Mouse (Mus musculus) neural tube, embryonic 10.5 days (tissue): ENCODE measurements around the gene Kif16b.
A peak's percentile ranks its signal among the peaks of the same experiment; 100 is the strongest.

ENCODE experiments used
- DNase-seq: peaks from one replicate; pipeline ENCODE4 v3.0.0-alpha.2; 2017; ENCODE audit warnings: low spot score; ENCODE audit errors: extremely low spot score

Kif16b gene

GRCm38 (mm10) chr2:142668426-142668825 is 232.9 kb downstream of the Kif16b start:
- DNase-seq: no peak

- DNase-seq: no peak
These were observed 249.7 kb downstream of the Kif16b start for GRCm38 (mm10) chr2:142651591-142651990.

GRCm38 (mm10) chr2:142648023-142648453 is 253.3 kb downstream of the Kif16b start:
- no peak for DNase-seq

GRCm38 (mm10) chr2:142646863-142647262 is 254.5 kb downstream of the Kif16b start:
- DNase-seq: no peak

GRCm38 (mm10) chr2:142641766-142642165 is 259.6 kb downstream of the Kif16b start:
- no peak for DNase-seq

GRCm38 (mm10) chr2:142635606-142636304 is 265.6 kb downstream of the Kif16b start:
- no peak for DNase-seq

GRCm38 (mm10) chr2:142633996-142634559 is 267.3 kb downstream of the Kif16b start:
- no peak for DNase-seq

- DNase-seq: no peak
These were observed 271.6 kb downstream of the Kif16b start for GRCm38 (mm10) chr2:142629523-142630312.

- no peak for DNase-seq
These were observed 275.6 kb downstream of the Kif16b start for GRCm38 (mm10) chr2:142625756-142626155.

GRCm38 (mm10) chr2:142625101-142625500 is 276.2 kb downstream of the Kif16b start:
- DNase-seq: no peak

- DNase-seq: no peak
These were observed 277.1 kb downstream of the Kif16b start for GRCm38 (mm10) chr2:142624254-142624653.

- no peak for DNase-seq
These were observed 280.2 kb downstream of the Kif16b start for GRCm38 (mm10) chr2:142621152-142621551.

- no peak for DNase-seq
These were observed 281.4 kb downstream of the Kif16b start for GRCm38 (mm10) chr2:142619926-142620325.

GRCm38 (mm10) chr2:142614535-142614934 is 286.8 kb downstream of the Kif16b start:
- DNase-seq: no peak

GRCm38 (mm10) chr2:142612359-142612953 is 288.9 kb downstream of the Kif16b start:
- DNase-seq: no peak

GRCm38 (mm10) chr2:142611113-142611512 is 290.2 kb downstream of the Kif16b start:
- no peak for DNase-seq

GRCm38 (mm10) chr2:142610206-142610605 is 291.1 kb downstream of the Kif16b start:
- DNase-seq: no peak

- DNase-seq: peak; percentile 31
These were observed 292.6 kb downstream of the Kif16b start for GRCm38 (mm10) chr2:142608778-142609177.

- no peak for DNase-seq
These were observed 296.6 kb downstream of the Kif16b start for GRCm38 (mm10) chr2:142604762-142605161.

- no peak for DNase-seq
These were observed 298.1 kb downstream of the Kif16b start for GRCm38 (mm10) chr2:142603210-142603609.

GRCm38 (mm10) chr2:142599235-142599634 is 302.1 kb downstream of the Kif16b start:
- no peak for DNase-seq
